Mouse (Mus musculus): ENCODE results near the gene Dbr1. TPM values are rescaled to one million over a fixed set of nuclear protein-coding genes. Genes with fewer than 3 reads are reported as not detected.

Gene Dbr1
- polyA plus RNA-seq, 1 experiment, result not detected

DNA sequence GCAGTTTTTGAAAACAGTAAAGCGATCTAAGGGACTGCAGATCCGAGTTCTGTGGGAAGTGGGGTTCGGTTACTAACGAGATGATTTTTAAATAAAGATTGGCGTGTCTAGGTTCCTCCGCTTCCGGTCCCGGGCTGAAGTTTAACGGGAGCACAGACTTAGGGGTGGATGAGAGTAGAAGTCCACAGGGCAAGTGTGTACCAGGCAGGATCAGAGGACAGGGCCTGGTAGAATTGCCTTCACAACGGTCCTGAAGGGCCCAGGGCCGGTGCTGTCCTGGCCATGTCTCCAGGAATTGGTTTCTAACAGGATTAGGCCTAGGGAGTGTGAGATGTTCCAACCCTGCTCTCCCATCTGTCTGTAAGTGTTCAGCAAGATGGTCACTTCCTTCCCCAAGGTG, 54.5 kb downstream of the Dbr1 start:
- Histone ChIP-seq H3K27ac (ENCODE audit: insufficient read depth, low read depth, low read length) (peak overlapping the region; percentile 95), H3K4me1 (ENCODE audit: control insufficient read depth, insufficient read depth, low read length) (peaks cover 22% of the 10 kb centered on the region), H3K4me3 (ENCODE audit: insufficient read depth, low read depth, low read length) (peak overlapping the region; percentile 81)
- WGBS, result 2% methylated on average over 11 of the region's 11 CpGs
- TF ChIP-seq CTCF (IDR thresholded peaks at IDR 0.05; ENCODE audit: insufficient read depth, low read depth, low read length) (no peak), POLR2A (IDR thresholded peaks at IDR 0.05; ENCODE audit: insufficient read depth, low read depth, low read length) (no peak)

DNA sequence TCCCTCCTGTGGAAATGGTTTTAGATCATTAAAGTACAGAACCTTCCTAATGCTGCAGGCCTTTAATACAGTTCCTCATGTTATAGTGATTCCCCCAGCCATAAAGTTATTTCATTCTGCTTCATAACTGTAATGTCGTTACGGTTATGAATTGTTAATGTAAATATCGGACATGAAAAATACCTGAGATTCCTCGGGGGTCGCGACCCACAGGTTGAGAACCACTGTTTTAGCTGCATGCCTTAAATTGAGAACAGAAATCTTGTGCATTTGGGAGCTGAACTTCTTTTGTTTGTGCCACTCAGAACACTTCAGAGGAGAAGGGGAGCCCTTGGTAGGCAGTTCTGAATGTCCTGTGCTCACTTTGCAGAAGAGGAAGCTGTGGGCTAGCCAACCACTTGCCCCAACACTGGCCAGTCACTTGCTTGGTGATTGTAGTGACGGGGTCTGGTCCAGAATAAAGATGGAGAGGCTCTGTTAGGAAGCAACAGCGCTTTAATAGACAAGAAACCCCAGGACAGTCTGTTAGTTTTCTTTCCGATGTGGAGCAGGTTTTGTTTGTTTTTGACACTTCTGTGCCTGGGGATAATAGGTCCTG, 55.0 kb downstream of the Dbr1 start:
- H3K4me1 ChIP-seq (ENCODE audit: control insufficient read depth, insufficient read depth, low read length), result peaks cover 22% of the 10 kb centered on the region
- WGBS, result 48% methylated on average over 9 of the region's 9 CpGs
- H3K4me3 ChIP-seq (ENCODE audit: insufficient read depth, low read depth, low read length), result peak overlapping the region; percentile 81
- no peak for TF ChIP-seq POLR2A (IDR thresholded peaks at IDR 0.05; ENCODE audit: insufficient read depth, low read depth, low read length)
- TF ChIP-seq CTCF (IDR thresholded peaks at IDR 0.05; ENCODE audit: insufficient read depth, low read depth, low read length), result no peak
- H3K27ac ChIP-seq (ENCODE audit: insufficient read depth, low read depth, low read length), result peak overlapping the region; percentile 95

DNA sequence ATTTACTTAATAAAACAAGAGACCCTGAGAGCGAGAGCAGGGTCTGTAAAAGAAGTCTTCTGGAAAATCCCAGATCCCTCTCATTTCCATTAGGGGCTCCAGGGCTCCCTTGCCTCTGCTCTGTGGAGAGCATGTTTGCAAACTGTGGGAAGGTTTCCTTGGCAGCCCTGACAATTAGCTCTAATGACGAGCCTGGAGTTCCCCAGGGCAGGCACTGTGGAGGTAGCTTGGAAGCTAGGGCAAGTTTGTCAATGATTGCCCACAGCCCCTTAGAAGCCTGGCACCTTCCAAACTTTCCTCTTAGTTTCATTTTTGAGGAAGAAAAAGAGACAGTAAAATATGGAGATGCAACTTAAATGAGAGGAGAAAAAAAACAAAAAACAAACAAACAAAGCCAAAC, 56.2 kb downstream of the Dbr1 start:
- H3K4me1 ChIP-seq (ENCODE audit: control insufficient read depth, insufficient read depth, low read length), result peaks cover 22% of the 10 kb centered on the region

DNA sequence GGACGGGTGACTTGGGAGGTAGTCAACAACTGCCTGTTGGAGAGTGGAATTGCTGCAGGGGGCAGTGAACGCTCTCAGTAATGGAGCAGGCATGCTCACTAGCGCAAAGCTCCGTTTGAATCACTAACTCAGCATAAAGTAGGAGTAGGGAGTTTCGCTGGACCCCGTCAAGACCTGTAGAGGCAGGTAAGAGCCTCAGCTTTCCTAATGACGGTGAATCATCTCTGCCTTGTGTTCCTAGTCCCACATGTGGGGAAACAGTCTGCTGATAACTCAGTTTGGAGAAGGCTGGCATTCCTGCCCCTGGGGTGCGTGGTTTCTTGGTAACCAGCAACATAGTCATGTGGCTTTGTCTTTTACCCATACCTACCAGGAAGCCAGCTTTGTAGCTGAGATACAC, 56.7 kb downstream of the Dbr1 start:
- Histone ChIP-seq H3K4me3 (ENCODE audit: insufficient read depth, low read depth, low read length) (peak overlapping the region; percentile 3; the same call in 1 of the 2 replicates), H3K27ac (ENCODE audit: insufficient read depth, low read depth, low read length) (no peak overlapping the region), H3K4me1 (ENCODE audit: control insufficient read depth, insufficient read depth, low read length) (peaks cover 22% of the 10 kb centered on the region)
- TF ChIP-seq CTCF (IDR thresholded peaks at IDR 0.05; ENCODE audit: insufficient read depth, low read depth, low read length) (no peak), POLR2A (IDR thresholded peaks at IDR 0.05; ENCODE audit: insufficient read depth, low read depth, low read length) (no peak)
- WGBS, result 29% methylated on average over 8 of the region's 8 CpGs

More for the DNA sequence above, 56.2 kb downstream of the Dbr1 start:
- TF ChIP-seq CTCF (IDR thresholded peaks at IDR 0.05; ENCODE audit: insufficient read depth, low read depth, low read length), result no peak
- no peak for TF ChIP-seq POLR2A (IDR thresholded peaks at IDR 0.05; ENCODE audit: insufficient read depth, low read depth, low read length)
- 30% methylated on average over 2 of the region's 2 CpGs for WGBS
- no peak overlapping the region for H3K27ac ChIP-seq (ENCODE audit: insufficient read depth, low read depth, low read length)
- peak overlapping the region; percentile 7; the same call in 1 of the 2 replicates for H3K4me3 ChIP-seq (ENCODE audit: insufficient read depth, low read depth, low read length)

Other genes with a start within 250 kb of the Dbr1 start
- not detected in 2 replicates for gene Esyt3, start 217.2 kb upstream of the Dbr1 start, polyA plus RNA-seq (2012; ENCODE audit: insufficient read depth, insufficient read length, low replicate concordance, missing spikeins)
- not detected in 2 replicates for gene Mras, start 138.4 kb upstream of the Dbr1 start, polyA plus RNA-seq (2012; ENCODE audit: insufficient read depth, insufficient read length, low replicate concordance, missing spikeins)
- not detected in 2 replicates for gene Nme9, start 124.3 kb upstream of the Dbr1 start, polyA plus RNA-seq (2012; ENCODE audit: insufficient read depth, insufficient read length, low replicate concordance, missing spikeins)
- not detected in 2 replicates for gene Armc8, start 6.9 kb upstream of the Dbr1 start, polyA plus RNA-seq (2012; ENCODE audit: insufficient read depth, insufficient read length, low replicate concordance, missing spikeins)
- gene A4gnt, start 36.7 kb downstream of the Dbr1 start, polyA plus RNA-seq (2012; ENCODE audit: insufficient read depth, insufficient read length, low replicate concordance, missing spikeins), result not detected in 2 replicates
- not detected in 2 replicates for gene Dzip1l, start 53.7 kb downstream of the Dbr1 start, polyA plus RNA-seq (2012; ENCODE audit: insufficient read depth, insufficient read length, low replicate concordance, missing spikeins)
- gene Cldn18, start 141.5 kb downstream of the Dbr1 start, polyA plus RNA-seq (2012; ENCODE audit: insufficient read depth, insufficient read length, low replicate concordance, missing spikeins), result not detected in 2 replicates

Data from olfactory bulb, adult 2 months (tissue).